Mouse (Mus musculus): ENCODE data around the gene Rab23.

- TF ChIP-seq CTCF (IDR thresholded peaks at IDR 0.05; ENCODE audit: low read depth): no peak
- no peak for TF ChIP-seq EP300 (IDR thresholded peaks at IDR 0.05; ENCODE audit: low read depth)
Measured at GRCm38 (mm10) chr1:33680890-33681289, 38.8 kb upstream of the Rab23 start.
